Mouse (Mus musculus) heart, embryonic 11.5 days (tissue): ENCODE measurements around the gene Ttll6. TPM values are rescaled to one million over a fixed set of nuclear protein-coding genes. Genes with fewer than 3 reads are reported as not detected.

ENCODE experiments used
- ATAC-seq: fragments of 200-750 bp; cut with Nextera tagmentation; replicated peaks from 2 replicates; pipeline ENCODE4 v1.8.0; 2017; ENCODE audit warnings: moderate library complexity; ENCODE audit not compliant: insufficient number of reproducible peaks, low FRiP score, low TSS enrichment
- H3K27ac ChIP-seq: fragments of 300-500 bp; sonication (generic); 2 replicates; pipeline ENCODE4 v1.5.1; 2014; ENCODE audit warnings: mild to moderate bottlenecking, low read depth, low read length
- H3K27me3 ChIP-seq: fragments of 300-500 bp; sonication (generic); 2 replicates; pipeline ENCODE4 v1.6.1; 2014; ENCODE audit warnings: mild to moderate bottlenecking, low read length, mixed read lengths; ENCODE audit not compliant: control insufficient read depth, insufficient read depth
- H3K36me3 ChIP-seq: fragments of 300-500 bp; sonication (generic); 2 replicates; pipeline ENCODE4 v1.6.1; 2014; ENCODE audit warnings: mild to moderate bottlenecking, low read length, moderate library complexity, mixed read lengths; ENCODE audit not compliant: control insufficient read depth, insufficient read depth
- H3K4me1 ChIP-seq: fragments of 300-500 bp; sonication (generic); 2 replicates; pipeline ENCODE4 v1.6.1; 2014; ENCODE audit warnings: low read length; ENCODE audit not compliant: control insufficient read depth, insufficient read depth
- H3K4me2 ChIP-seq: fragments of 300-500 bp; sonication (generic); 2 replicates; pipeline ENCODE4 v1.6.1; 2014; ENCODE audit warnings: mild to moderate bottlenecking, moderate library complexity
- H3K4me3 ChIP-seq: fragments of 300-500 bp; sonication (generic); 2 replicates; pipeline ENCODE4 v1.5.1; 2014; ENCODE audit warnings: low read depth, low read length
- H3K9ac ChIP-seq: fragments of 300-500 bp; sonication (generic); 2 replicates; pipeline ENCODE4 v1.6.1; 2014; ENCODE audit warnings: mild to moderate bottlenecking, low read depth, low read length, moderate library complexity
- H3K9me3 ChIP-seq: fragments of 300-500 bp; sonication (generic); replicated peaks from 2 replicates; pipeline ENCODE4 v1.6.1; 2016; ENCODE audit warnings: low read length; ENCODE audit not compliant: control insufficient read depth
- WGBS: fragments of 180-500 bp; shearing (Covaris S2); extraction: QIAGEN DNeasy Blood & Tissue Kit; methylation state at CpG from one replicate; pipeline ENCODE4 v1.1.7; 2014; ENCODE audit not compliant: insufficient replicate concordance; 5-methylcytosine and 5-hydroxymethylcytosine counted together
- polyA plus RNA-seq: library from polyadenylated mRNA; unstranded; fragments of >200 nt; fragmentation: Nextera tagmentation; extraction: Ambion mirVana; gene quantifications from 2 replicates; pipeline ENCODE4 v1.2.1, GENCODE M21; 2014

Gene Ttll6
- polyA plus RNA-seq, 1 experiment from 2014 or later, result not detected

- Histone ChIP-seq H3K27ac (no peak overlapping the region), H3K4me1 (no peaks in the 10 kb centered on the region), H3K27me3 (peaks cover 99% of the 10 kb centered on the region), H3K4me3 (no peak overlapping the region), H3K4me2 (no peak overlapping the region), H3K9me3 (no peaks in the 10 kb centered on the region), H3K9ac (no peak overlapping the region), H3K36me3 (no peaks in the 10 kb centered on the region)
- ATAC-seq, result no peak
- WGBS, result under 1% methylated on average over 16 of the region's 16 CpGs
Measured at GRCm38 (mm10) chr11:96203789-96204186, 70.2 kb downstream of the Ttll6 start.

GRCm38 (mm10) chr11:96204351-96204750, 70.8 kb downstream of the Ttll6 start:
- H3K4me3 ChIP-seq, result no peak overlapping the region
- H3K9ac ChIP-seq, result no peak overlapping the region
- H3K4me2 ChIP-seq, result no peak overlapping the region
- no peaks in the 10 kb centered on the region for H3K36me3 ChIP-seq
- H3K27me3 ChIP-seq, result peaks cover 98% of the 10 kb centered on the region
- no peaks in the 10 kb centered on the region for H3K9me3 ChIP-seq
- no peaks in the 10 kb centered on the region for H3K4me1 ChIP-seq
- H3K27ac ChIP-seq, result no peak overlapping the region
- 1% methylated on average over 11 of the region's 11 CpGs for WGBS
- ATAC-seq, result no peak

- ATAC-seq, result no peak
- H3K27ac ChIP-seq, result no peak overlapping the region
- no peaks in the 10 kb centered on the region for H3K36me3 ChIP-seq
- H3K4me2 ChIP-seq, result no peak overlapping the region
- H3K4me3 ChIP-seq, result no peak overlapping the region
- H3K9me3 ChIP-seq, result no peaks in the 10 kb centered on the region
- WGBS, result 4% methylated on average over 15 of the region's 15 CpGs
- H3K27me3 ChIP-seq, result peaks cover 88% of the 10 kb centered on the region
- H3K9ac ChIP-seq, result no peak overlapping the region
- no peaks in the 10 kb centered on the region for H3K4me1 ChIP-seq
Measured at GRCm38 (mm10) chr11:96205426-96206131, 72.0 kb downstream of the Ttll6 start.

Other genes with a start within 250 kb of the Ttll6 start
- gene B4galnt2, start 218.9 kb upstream of the Ttll6 start, polyA plus RNA-seq, result 0.11 TPM in 1 of 2 replicates, not detected in the other
- 50.0 and 51.5 TPM in 2 replicates for gene Igf2bp1, start 127.8 kb upstream of the Ttll6 start, polyA plus RNA-seq
- not detected in 2 replicates for gene Gip, start 109.2 kb upstream of the Ttll6 start, polyA plus RNA-seq
- gene Snf8, start 98.9 kb upstream of the Ttll6 start, polyA plus RNA-seq, result 27.1 and 31.3 TPM in 2 replicates
- 23.0 and 33.1 TPM in 2 replicates for gene Ube2z, start 68.4 kb upstream of the Ttll6 start, polyA plus RNA-seq
- gene Atp5g1, start 58.1 kb upstream of the Ttll6 start, polyA plus RNA-seq, result 1,582 and 1,616 TPM in 2 replicates
- not detected in 2 replicates for gene Calcoco2, start 21.8 kb upstream of the Ttll6 start, polyA plus RNA-seq
- not detected in 2 replicates for gene Hoxb13, start 60.5 kb downstream of the Ttll6 start, polyA plus RNA-seq
- 0.09 TPM in 1 of 2 replicates, not detected in the other for gene Hoxb9, start 137.7 kb downstream of the Ttll6 start, polyA plus RNA-seq
- 0.06 TPM in 1 of 2 replicates, not detected in the other for gene Hoxb8, start 148.1 kb downstream of the Ttll6 start, polyA plus RNA-seq
- 0.28 and 0.31 TPM in 2 replicates for gene Hoxb7, start 152.8 kb downstream of the Ttll6 start, polyA plus RNA-seq
- gene Hoxb6, start 158.7 kb downstream of the Ttll6 start, polyA plus RNA-seq, result 0.32 and 0.90 TPM in 2 replicates
- 0.65 and 2.4 TPM in 2 replicates for gene Hoxb5, start 169.6 kb downstream of the Ttll6 start, polyA plus RNA-seq
- gene Hoxb4, start 184.5 kb downstream of the Ttll6 start, polyA plus RNA-seq, result 0.21 and 0.77 TPM in 2 replicates
- gene Hoxb3, start 189.5 kb downstream of the Ttll6 start, polyA plus RNA-seq, result 0.74 and 1.0 TPM in 2 replicates
- gene Hoxb2, start 216.7 kb downstream of the Ttll6 start, polyA plus RNA-seq, result 4.5 and 7.4 TPM in 2 replicates
- 0.19 TPM in 1 of 2 replicates, not detected in the other for gene Hoxb1, start 232.0 kb downstream of the Ttll6 start, polyA plus RNA-seq